Mouse (Mus musculus) layer of hippocampus, postnatal 14 days (tissue): ENCODE data around the gene Znrf2. TPM values are rescaled to one million over a fixed set of nuclear protein-coding genes. Genes with fewer than 3 reads are reported as not detected.

Experiments used
- DNase-seq, 2 experiments: peaks; one replicate each; pipeline ENCODE4 v3.0.0; 2021 to 2022; ENCODE audit warnings: low spot score in 2 of 2, mixed read lengths in 1 of 2
- long read RNA-seq, 2 experiments: library from polyadenylated mRNA; stranded (forward); transcript quantifications; one replicate each; pipeline ENCODE4 v2.0.0; 2021
- total RNA-seq, 2 experiments: library from RNA; stranded (reverse); gene quantifications; 2 replicates each; pipeline ENCODE4 v1.2.3; 2021

Gene Znrf2
- 10 to 100 TPM; 30.7 to 31.5 TPM for total RNA-seq
- long read RNA-seq, experiment 1, full-length matches to known transcripts, result 5 of 10 reads
- long read RNA-seq, experiment 1, partial matches to known transcripts, result 0 of 10 reads
- long read RNA-seq, experiment 1, other reads (novel, unspliced or antisense), result 5 of 10 reads
- long read RNA-seq, experiment 2, full-length matches to known transcripts, result 18 of 25 reads
- long read RNA-seq, experiment 2, partial matches to known transcripts, result 0 of 25 reads
- long read RNA-seq, experiment 2, other reads (novel, unspliced or antisense), result 7 of 25 reads

DNA sequence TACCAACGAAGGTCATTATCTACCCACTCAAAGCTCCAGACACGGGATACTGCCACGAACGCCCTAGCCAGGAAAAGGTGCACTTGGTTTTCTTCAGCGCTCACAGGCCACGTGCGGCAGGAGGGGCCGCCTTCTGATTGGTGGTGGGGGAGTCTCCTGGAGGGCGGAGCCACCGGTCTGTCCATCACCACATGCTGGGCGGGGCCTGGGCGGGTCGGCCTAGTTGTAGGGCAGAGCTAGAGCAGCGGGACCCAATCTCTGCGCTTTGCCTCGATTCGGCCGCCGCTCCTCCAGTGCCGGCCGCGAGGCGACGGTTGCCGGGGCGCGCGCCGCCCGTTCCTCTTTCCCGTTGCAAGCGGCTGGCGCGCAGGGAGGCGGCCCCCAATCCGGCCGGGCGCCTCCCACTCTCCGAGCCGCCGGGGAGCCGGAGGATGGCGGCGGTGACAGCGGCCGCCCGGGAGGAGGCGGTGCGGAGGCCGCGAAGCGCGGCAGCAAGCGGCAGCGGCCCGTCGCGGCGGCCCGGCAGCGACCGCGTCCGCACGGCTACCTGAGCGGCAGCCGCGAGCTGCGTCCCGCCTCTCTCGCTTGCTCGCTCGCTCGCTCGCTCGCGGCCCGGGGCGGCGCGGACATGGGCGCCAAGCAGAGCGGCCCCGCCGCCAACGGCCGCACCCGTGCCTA, at the start of gene Znrf2:
Gene Znrf2 (plus strand): TSS at position 529 of the 678 bp plus-strand sequence.
- peak; percentile 90 to 95 for DNase-seq

- DNase-seq, result no peak
These were observed 49.0 kb upstream of the Znrf2 start for GRCm38 (mm10) chr6:54767746-54768145.

DNA sequence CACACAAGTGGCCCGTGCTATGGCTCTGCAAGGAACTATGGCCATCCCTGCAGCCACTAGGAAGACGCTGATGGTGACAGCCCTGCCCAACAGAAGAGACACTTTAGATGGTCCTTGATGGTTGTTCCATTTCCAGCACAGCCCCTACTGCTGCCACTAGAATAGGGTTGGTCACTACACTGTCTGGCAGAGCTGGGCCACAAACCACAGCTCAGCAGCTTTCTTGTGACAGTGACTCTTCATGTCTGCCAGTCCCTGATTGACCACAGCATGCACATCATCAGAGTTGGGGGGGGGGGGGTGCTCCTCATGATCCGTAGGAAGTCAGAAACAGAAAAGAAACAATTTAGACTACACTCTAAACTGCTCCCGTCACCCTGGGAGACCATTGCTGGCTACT, 46.0 kb upstream of the Znrf2 start:
- DNase-seq, result no peak

- DNase-seq, result peak; percentile 49 to 59
These were observed 45.5 kb upstream of the Znrf2 start for GRCm38 (mm10) chr6:54771171-54771570.

DNA sequence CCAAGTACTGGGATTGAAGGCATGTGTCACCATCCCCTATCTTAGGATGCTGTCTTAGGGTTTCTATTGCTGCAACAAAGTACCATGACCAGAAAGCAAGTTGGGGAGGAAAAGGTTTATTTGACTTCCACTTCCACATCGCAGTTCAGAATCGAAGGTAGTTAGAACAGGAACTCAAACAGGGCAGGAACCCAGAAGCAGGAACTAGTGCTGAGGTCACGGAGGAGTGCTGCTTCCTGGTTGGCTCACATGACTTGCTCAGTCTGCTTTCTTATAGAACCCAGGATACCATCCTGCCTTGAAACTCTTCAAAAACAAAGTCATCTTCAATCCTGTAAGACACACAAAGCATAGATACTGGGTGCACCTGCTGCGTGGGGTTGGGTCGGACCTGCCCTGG, 44.6 kb upstream of the Znrf2 start:
- no peak for DNase-seq

- DNase-seq, result no peak
These were observed 41.0 kb upstream of the Znrf2 start for GRCm38 (mm10) chr6:54775739-54776138.

- no peak for DNase-seq
These were observed 39.1 kb upstream of the Znrf2 start for GRCm38 (mm10) chr6:54777661-54778060.

- DNase-seq, result no peak
These were observed 36.7 kb upstream of the Znrf2 start for GRCm38 (mm10) chr6:54779968-54780367.

DNA sequence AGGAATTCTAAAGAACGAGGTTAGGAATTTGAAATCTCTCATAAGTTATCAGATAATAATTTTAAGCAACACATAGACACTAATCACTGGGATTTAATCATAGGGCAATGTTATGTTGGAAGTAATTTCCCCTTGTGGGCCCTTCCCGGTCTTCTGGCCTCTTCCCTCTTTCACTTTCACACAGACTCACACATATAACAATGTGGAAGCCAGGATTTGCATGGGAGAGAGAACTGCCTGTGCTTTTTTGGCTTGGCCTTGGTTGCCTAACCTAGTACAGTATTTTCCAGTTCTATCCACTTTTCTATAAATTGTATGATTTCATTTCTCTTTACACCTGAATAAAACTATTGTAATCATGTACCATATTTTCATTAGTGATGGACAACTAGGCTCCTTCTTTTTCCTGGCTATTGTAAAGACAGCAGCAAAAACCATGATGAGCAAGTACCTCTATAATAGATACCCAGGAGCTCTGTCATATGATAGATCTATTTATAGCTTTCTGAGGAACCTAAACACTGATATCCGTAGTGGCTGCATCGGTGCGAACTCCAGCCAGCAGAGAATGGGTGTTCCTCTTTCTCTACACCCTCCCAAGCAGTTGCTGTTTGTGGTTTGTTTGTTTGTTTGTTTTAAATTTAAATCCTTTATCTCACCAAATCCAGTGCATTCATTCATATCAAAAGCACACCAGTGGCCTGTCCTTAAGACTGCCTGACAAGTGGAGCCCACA, 36.0 kb upstream of the Znrf2 start:
- no peak for DNase-seq

DNA sequence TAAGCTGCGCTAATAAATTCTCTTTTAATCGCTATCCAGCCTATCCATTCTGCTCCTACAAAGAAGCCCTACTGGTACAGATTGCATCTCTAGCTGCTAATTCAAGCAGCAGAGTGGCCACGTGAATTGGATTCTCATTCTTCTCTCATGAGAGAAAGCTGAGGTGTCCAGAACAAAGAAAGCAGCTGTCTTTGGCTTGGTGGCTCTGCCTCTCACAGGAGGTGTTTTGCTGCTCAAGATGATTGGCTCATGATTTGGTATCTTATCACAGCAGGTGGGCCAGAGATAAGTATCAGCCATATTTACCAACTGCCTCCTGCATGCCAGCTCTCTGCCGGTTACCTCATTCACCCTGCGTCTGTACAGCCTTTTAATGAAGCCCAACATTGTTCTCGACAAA, 34.8 kb upstream of the Znrf2 start:
- no peak for DNase-seq

DNA sequence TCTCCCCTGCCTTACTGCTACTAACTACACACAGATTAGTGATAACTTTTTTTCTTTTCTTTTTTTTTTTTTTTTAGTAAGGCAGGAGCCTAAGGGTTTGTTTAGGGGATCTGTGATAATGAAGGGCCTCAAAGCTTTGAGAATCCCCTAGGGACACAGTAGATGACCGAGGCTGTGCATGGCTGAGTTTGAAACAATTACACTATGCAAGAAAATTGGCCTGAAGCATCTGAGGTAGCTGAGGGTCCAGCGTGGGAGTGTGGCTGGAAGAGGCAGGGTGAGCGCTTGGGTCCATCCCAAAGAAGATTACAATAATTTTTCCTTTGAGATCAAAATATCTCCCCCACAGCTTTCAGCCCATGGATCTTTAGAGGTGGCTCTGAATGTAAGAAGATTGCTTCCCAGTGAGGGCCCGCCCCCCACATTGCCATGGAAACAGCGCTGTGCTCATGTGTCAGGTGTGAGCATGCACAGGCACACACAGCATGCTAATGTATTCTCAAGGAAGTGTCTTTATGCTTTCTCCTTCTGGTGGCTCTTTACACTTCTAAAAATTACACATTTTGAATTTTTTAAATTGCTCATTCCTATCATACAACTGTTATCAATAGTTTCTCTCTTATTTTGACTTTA, 31.5 kb upstream of the Znrf2 start:
- peak in 1 of 2 experiments; percentile 61 for DNase-seq

DNA sequence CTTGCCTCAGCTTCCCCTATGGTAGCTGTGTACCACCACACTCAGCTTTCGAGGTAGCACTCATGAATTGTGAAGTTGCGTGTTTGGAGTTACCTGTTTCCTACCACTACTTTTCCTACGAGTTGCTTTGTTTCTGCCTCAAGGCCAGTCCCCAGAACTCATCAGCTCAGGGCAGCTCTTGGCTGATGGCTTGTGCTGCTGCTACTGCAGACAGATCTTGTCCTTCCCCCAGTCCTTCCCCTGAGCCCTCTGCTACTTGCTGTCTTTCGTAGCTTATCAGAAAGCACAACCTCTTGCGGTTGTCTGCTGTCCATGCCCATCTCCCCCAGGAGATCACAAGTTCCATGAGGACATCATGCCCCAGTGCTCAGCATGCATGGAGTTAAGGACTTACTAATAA, 29.9 kb upstream of the Znrf2 start:
- no peak for DNase-seq

GRCm38 (mm10) chr6:54788493-54788892, 28.2 kb upstream of the Znrf2 start:
- DNase-seq, result no peak

DNA sequence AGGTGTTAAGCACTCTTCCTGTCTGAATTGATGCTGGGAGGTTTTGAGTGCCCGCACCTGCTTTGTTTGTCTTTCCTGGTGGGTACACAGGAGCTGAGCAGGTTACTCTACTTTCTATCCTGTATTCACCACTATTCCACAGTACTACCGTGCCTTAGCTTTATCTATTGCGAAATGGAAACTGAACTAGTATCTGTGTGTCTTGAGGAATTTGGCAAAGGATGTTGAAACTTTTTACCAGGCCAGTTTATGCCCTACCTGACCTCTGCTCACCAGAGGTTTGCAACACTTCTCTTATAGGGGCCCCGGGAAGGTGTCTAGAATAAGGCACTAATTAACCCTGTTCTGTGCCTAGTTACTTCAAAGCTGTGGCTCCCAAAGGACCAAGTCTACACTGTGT, 27.6 kb upstream of the Znrf2 start:
- DNase-seq, result no peak

GRCm38 (mm10) chr6:54790071-54790470, 26.6 kb upstream of the Znrf2 start:
- DNase-seq, result no peak

- no peak for DNase-seq
These were observed 22.9 kb upstream of the Znrf2 start for GRCm38 (mm10) chr6:54793853-54794252.

- no peak for DNase-seq
These were observed 22.3 kb upstream of the Znrf2 start for GRCm38 (mm10) chr6:54794372-54794771.

DNA sequence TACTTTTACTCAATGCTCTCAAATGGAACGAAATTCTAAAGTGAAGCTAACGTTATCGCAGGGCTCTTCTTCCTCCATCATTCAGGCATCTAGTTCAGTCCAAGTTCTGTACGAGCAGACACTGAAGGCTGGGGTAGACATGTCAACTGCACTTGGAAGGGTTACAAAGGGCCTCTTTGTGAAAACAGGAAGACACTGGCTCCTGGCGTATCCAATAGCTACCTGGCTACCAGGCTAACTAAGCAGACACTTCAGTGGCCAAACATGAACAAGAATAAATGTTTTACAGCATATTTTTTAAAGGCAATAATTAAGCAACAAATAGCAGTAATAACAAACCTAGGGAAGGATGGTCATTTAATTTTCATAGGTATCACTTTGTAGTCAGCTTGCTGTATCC, 21.7 kb upstream of the Znrf2 start:
- no peak for DNase-seq

- DNase-seq, result no peak
These were observed 20.7 kb upstream of the Znrf2 start for GRCm38 (mm10) chr6:54795971-54796370.

GRCm38 (mm10) chr6:54802348-54802747, 14.4 kb upstream of the Znrf2 start:
- DNase-seq, result peak in 1 of 2 experiments; percentile 78

DNA sequence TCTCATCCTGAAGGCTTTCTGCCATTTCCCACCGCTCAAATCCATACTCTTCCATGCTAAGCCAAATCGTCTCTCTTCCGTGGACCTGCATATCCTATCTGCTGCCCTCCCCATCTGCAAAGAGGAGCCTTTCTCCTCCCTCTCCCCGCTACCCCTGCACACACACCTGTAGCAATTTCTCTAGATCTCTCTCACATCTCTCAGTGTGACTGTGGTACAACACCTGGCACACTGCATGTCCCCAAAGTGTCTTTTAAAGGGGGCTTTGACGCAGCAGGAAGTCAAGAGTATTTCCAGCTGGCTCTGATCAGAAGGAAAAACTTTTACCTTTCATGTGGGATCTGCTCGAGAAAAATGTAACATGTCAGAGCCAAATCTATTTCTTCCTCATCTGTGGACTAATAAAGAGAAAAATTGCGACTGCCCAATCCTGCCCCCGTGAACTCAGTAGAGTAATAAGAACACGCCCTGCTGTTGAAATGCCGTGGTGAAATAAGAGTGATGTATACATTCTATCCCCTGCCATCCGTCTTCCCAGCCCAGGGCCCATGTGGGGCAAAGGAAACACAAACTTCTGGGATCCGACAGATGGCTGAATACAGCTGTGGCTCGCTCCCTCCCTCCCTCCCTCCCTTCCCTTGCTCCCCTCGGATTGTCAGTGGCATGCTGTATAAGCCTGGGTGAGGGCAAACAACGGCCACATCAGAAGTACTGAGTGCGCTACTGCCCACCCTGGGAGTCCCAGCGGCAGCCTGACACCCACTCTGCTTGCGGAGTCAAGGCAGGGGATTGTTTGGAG, 12.5 kb upstream of the Znrf2 start:
- no peak for DNase-seq
